Mouse (Mus musculus) right cerebral cortex, adult 2 months (tissue): ENCODE results near the gene Stip1.

Experiments used
- DNase-seq, 2 experiments: peaks; one replicate each; pipeline ENCODE4 v3.0.0; 2021 to 2022; ENCODE audit warnings: low spot score in 2 of 2

Gene Stip1

GRCm38 (mm10) chr19:6985951-6986708 is 53.6 kb downstream of the Stip1 start:
- no peak for DNase-seq

- DNase-seq, result no peak
Measured at GRCm38 (mm10) chr19:6985300-6985699, 54.5 kb downstream of the Stip1 start.

GRCm38 (mm10) chr19:6983621-6984020 is 56.1 kb downstream of the Stip1 start:
- no peak for DNase-seq

- DNase-seq, result no peak
Measured at GRCm38 (mm10) chr19:6981465-6981864, 58.3 kb downstream of the Stip1 start.

- DNase-seq, result peak; percentile 98
Measured at GRCm38 (mm10) chr19:6980381-6981093, 59.2 kb downstream of the Stip1 start, which contains the start of gene Fkbp2. Gene Fkbp2 (minus strand): TSS chr19:6980501.

- peak; percentile 98 for DNase-seq
Measured at GRCm38 (mm10) chr19:6979486-6980380, 60.0 kb downstream of the Stip1 start.

- DNase-seq, result peak in 1 of 2 experiments; percentile 59
Measured at GRCm38 (mm10) chr19:6979001-6979479, 60.7 kb downstream of the Stip1 start.

- DNase-seq, result no peak
Measured at GRCm38 (mm10) chr19:6978639-6978974, 61.2 kb downstream of the Stip1 start.

- no peak for DNase-seq
Measured at GRCm38 (mm10) chr19:6977759-6978638, 61.8 kb downstream of the Stip1 start.

GRCm38 (mm10) chr19:6975537-6976521 is 63.9 kb downstream of the Stip1 start, which contains the start of gene Plcb3:
Gene Plcb3 (minus strand): TSS chr19:6976470.
- DNase-seq, result peak; percentile 55 to 59

GRCm38 (mm10) chr19:6974211-6975205 is 65.3 kb downstream of the Stip1 start, which contains the start of gene Ppp1r14b:
Gene Ppp1r14b (plus strand): TSS chr19:6974968.
- DNase-seq, result peak; percentile 76 to 88

GRCm38 (mm10) chr19:6973581-6974190 is 66.1 kb downstream of the Stip1 start:
- no peak for DNase-seq

- no peak for DNase-seq
Measured at GRCm38 (mm10) chr19:6972247-6972917, 67.4 kb downstream of the Stip1 start.

GRCm38 (mm10) chr19:6971644-6972043 is 68.1 kb downstream of the Stip1 start:
- no peak for DNase-seq
